Mouse (Mus musculus): Measurements from ENCODE around the gene Bap1. TPM values are rescaled to one million over a fixed set of nuclear protein-coding genes. Genes with fewer than 3 reads are reported as not detected.
A peak's percentile ranks its signal among the peaks of the same experiment; 100 is the strongest.

The Bap1 gene
- polyA plus RNA-seq, 1 experiment, result 42.0 TPM

DNA sequence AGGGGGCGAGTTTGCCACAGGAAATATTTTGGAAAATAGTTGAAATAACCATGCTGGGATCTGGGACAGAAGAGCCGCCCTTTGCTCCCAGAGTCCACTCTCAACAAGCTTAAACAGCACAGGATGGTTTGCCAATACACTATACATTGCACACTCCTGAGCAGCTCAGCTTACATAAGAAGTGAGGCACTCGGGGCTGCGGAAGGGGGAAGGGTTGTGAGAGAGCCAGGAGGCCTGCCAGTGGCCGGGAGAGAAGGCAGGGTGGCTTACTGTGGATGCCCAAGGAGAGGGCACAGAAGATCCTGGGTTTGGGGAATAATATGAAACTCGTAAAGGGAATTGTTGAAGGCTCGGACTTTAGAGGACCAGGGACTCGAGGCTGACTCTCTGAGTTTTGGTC is 37.4 kb upstream of the Bap1 start:
- Histone ChIP-seq H3K4me3 (ENCODE audit: insufficient read depth, poor library complexity, severe bottlenecking) (no peak overlapping the region), H3ac (ENCODE audit: control insufficient read depth, insufficient read length, low read depth) (no peak overlapping the region), H3K36me3 (ENCODE audit: control insufficient read depth, insufficient read depth) (peaks cover 6% of the 10 kb centered on the region), H3K27me3 (ENCODE audit: control insufficient read depth, insufficient read depth, insufficient read length) (no peaks in the 10 kb centered on the region), H3K79me2 (ENCODE audit: control insufficient read depth, insufficient read depth) (no peaks in the 10 kb centered on the region), H3K79me3 (ENCODE audit: low read depth) (no peaks in the 10 kb centered on the region)
- TF ChIP-seq USF1 (IDR thresholded peaks at IDR 0.05; ENCODE audit: low read depth), result no peak
- no peak for TF ChIP-seq FOSL1 (IDR thresholded peaks at IDR 0.05; ENCODE audit: insufficient read depth, low read length, poor library complexity, severe bottlenecking)
- no peak for TF ChIP-seq CEBPB (IDR thresholded peaks at IDR 0.05; ENCODE audit: low read depth)
- TF ChIP-seq MAX (IDR thresholded peaks at IDR 0.05), result no peak

DNA sequence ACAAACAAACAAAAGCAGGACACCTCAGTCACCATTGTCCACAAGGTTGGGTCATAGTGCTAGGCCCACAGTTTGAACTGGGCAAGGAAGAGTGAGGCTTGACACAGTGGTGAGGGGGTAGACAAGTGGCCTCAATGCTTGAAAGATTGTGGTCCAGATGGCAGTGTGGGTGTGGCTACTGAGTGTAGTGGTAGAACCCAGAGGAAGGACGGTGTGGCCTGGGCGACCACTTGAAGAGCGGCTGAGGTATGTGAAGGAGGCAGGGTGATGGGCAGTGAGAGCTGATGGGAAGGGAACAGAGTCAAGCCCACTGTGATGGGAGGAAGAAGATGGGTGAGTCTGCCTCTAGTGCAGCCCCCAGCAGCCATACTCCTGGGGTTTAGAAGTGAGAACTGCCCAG is 36.6 kb upstream of the Bap1 start:
- Histone ChIP-seq H3K79me2 (ENCODE audit: control insufficient read depth, insufficient read depth) (no peaks in the 10 kb centered on the region), H3K36me3 (ENCODE audit: control insufficient read depth, insufficient read depth) (peaks cover 6% of the 10 kb centered on the region), H3K79me3 (ENCODE audit: low read depth) (no peaks in the 10 kb centered on the region), H3K27me3 (ENCODE audit: control insufficient read depth, insufficient read depth, insufficient read length) (no peaks in the 10 kb centered on the region), H3K4me3 (ENCODE audit: insufficient read depth, poor library complexity, severe bottlenecking) (no peak overlapping the region), H3ac (ENCODE audit: control insufficient read depth, insufficient read length, low read depth) (no peak overlapping the region)
- TF ChIP-seq MYOD1 (IDR thresholded peaks at IDR 0.05; ENCODE audit: control insufficient read depth, insufficient read length, low read depth) (no peak), USF1 (IDR thresholded peaks at IDR 0.05; ENCODE audit: low read depth) (no peak), CEBPB (IDR thresholded peaks at IDR 0.05; ENCODE audit: low read depth) (no peak), MAX (IDR thresholded peaks at IDR 0.05) (no peak), MYOG (IDR thresholded peaks at IDR 0.05; ENCODE audit: control insufficient read depth, extremely low read depth, insufficient read length) (no peak), FOSL1 (IDR thresholded peaks at IDR 0.05; ENCODE audit: insufficient read depth, low read length, poor library complexity, severe bottlenecking) (no peak), CTCF (IDR thresholded peaks at IDR 0.05; ENCODE audit: control insufficient read depth, insufficient read depth, insufficient read length) (no peak)

DNA sequence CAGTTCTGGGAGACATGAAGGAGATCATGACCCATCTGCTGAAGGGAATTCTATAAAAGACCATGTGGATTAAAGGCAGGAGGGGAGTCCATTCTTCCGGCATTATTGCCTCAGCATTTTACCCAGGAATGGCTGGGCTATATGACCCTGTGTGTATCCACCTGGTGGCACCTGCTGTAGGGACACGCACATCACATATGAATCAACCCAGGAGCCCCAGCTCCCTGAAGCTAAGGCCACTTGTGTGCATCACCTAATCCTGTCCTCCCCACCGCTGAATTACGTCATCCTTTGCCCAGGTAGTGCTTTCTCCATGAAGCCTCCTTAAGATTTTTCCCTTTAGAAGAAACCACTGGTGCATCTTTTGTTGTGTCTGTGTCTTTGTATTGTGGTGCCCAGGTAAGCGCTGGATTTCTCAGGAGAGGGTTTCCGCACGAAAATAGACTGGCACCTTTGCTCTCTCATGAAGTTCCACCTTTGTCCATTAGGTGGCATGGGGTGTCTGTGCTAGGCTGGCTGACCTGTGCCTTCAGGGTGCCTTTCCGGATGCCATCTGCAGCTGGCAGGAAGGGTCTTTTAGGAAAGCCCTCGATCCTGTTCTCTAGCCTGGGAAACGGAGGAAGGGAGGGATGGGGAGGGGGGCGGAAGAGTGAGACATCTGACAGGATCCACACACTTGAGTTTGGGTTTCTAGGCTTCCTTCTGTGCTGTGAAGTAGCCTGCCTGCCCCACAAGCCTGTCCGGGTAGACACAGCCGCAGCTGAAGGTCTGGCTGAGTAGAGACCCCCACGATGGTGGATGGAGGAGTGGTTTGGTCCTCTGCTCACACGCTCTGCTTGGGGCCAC is 35.9 kb upstream of the Bap1 start:
- H3K79me2 ChIP-seq (ENCODE audit: control insufficient read depth, insufficient read depth), result no peaks in the 10 kb centered on the region
- H3K79me3 ChIP-seq (ENCODE audit: low read depth), result no peaks in the 10 kb centered on the region
- H3K27me3 ChIP-seq (ENCODE audit: control insufficient read depth, insufficient read depth, insufficient read length), result peaks cover under 1% of the 10 kb centered on the region
- peak overlapping the region; percentile 3 for H3ac ChIP-seq (ENCODE audit: control insufficient read depth, insufficient read length, low read depth)
- H3K4me3 ChIP-seq (ENCODE audit: insufficient read depth, poor library complexity, severe bottlenecking), result no peak overlapping the region
- TF ChIP-seq CTCF (IDR thresholded peaks at IDR 0.05; ENCODE audit: control insufficient read depth, insufficient read depth, insufficient read length) (peak; percentile 47), USF1 (IDR thresholded peaks at IDR 0.05; ENCODE audit: low read depth) (no peak)
- H3K36me3 ChIP-seq (ENCODE audit: control insufficient read depth, insufficient read depth), result peaks cover 3% of the 10 kb centered on the region

DNA sequence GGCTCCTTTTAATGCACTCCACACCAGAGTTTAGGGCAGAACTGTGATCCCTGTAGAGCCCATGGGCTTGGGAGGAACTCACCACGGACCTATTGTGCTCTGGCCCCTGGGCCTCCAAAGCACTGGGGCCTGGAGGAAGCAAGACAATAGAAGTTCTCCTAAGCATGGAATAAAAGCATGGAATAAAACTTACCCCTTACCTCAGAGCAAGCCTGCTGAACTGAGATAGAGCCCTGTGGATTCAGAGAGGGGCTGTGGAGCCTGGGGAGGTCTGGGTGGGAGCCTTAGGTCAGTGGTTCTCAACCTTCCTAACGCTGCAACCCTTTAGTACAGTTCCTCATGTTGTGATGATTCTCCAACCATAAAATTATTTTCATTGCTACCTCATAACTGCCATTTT is 34.4 kb upstream of the Bap1 start, which contains the start of gene Nisch:
Nisch (minus strand) TSS at position 101 of the 400 bp plus-strand sequence.
- Histone ChIP-seq H3ac (ENCODE audit: control insufficient read depth, insufficient read length, low read depth) (peak within 1 kb of the TSS; percentile 50), H3K36me3 (ENCODE audit: control insufficient read depth, insufficient read depth) (no peaks in the 10 kb centered on the region), H3K4me3 (ENCODE audit: insufficient read depth, poor library complexity, severe bottlenecking) (no peak within 1 kb of the TSS), H3K79me3 (ENCODE audit: low read depth) (no peaks in the 10 kb centered on the region), H3K79me2 (ENCODE audit: control insufficient read depth, insufficient read depth) (no peaks in the 10 kb centered on the region), H3K27me3 (ENCODE audit: control insufficient read depth, insufficient read depth, insufficient read length) (peaks cover 9% of the 10 kb centered on the region)
- TF ChIP-seq FOSL1 (IDR thresholded peaks at IDR 0.05; ENCODE audit: insufficient read depth, low read length, poor library complexity, severe bottlenecking) (no peak), MAX (IDR thresholded peaks at IDR 0.05) (no peak), USF1 (IDR thresholded peaks at IDR 0.05; ENCODE audit: low read depth) (no peak), MYOG (IDR thresholded peaks at IDR 0.05; ENCODE audit: control insufficient read depth, extremely low read depth, insufficient read length) (no peak), CEBPB (IDR thresholded peaks at IDR 0.05; ENCODE audit: low read depth) (no peak), CTCF (IDR thresholded peaks at IDR 0.05; ENCODE audit: control insufficient read depth, insufficient read depth, insufficient read length) (no peak), MYOD1 (IDR thresholded peaks at IDR 0.05; ENCODE audit: control insufficient read depth, insufficient read length, low read depth) (no peak)

DNA sequence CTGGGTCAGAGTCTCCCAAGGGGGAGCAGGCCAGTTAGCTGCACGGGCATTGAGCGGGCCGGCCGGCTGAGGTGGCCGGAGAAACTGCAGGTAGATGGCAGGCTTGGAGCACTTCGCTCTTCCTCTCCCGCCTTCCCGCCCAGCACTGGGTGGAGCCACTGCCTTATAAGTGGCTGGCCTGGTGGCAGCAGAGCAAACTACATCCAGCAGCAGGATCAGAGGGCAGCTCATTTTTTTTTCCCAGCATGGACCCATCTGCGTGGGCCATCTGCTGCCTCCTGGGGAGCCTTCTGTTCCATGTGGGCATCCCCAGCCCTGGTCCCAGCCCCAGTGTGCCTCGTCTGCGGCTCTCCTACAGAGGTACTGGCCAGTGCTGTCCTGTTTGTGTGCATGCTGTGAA is 33.6 kb upstream of the Bap1 start, which contains the start of gene Sema3g:
Sema3g (plus strand) TSS at position 195 of the 400 bp plus-strand sequence.
- peak within 1 kb of the TSS; percentile 50 for H3ac ChIP-seq (ENCODE audit: control insufficient read depth, insufficient read length, low read depth)
- H3K36me3 ChIP-seq (ENCODE audit: control insufficient read depth, insufficient read depth), result no peaks in the 10 kb centered on the region
- H3K79me3 ChIP-seq (ENCODE audit: low read depth), result no peaks in the 10 kb centered on the region
- no peaks in the 10 kb centered on the region for H3K79me2 ChIP-seq (ENCODE audit: control insufficient read depth, insufficient read depth)
- no peak within 1 kb of the TSS for H3K4me3 ChIP-seq (ENCODE audit: insufficient read depth, poor library complexity, severe bottlenecking)
- TF ChIP-seq USF1 (IDR thresholded peaks at IDR 0.05; ENCODE audit: low read depth) (no peak), MYOG (IDR thresholded peaks at IDR 0.05; ENCODE audit: control insufficient read depth, extremely low read depth, insufficient read length) (no peak), MYOD1 (IDR thresholded peaks at IDR 0.05; ENCODE audit: control insufficient read depth, insufficient read length, low read depth) (no peak), CEBPB (IDR thresholded peaks at IDR 0.05; ENCODE audit: low read depth) (no peak), FOSL1 (IDR thresholded peaks at IDR 0.05; ENCODE audit: insufficient read depth, low read length, poor library complexity, severe bottlenecking) (no peak), CTCF (IDR thresholded peaks at IDR 0.05; ENCODE audit: control insufficient read depth, insufficient read depth, insufficient read length) (peak; percentile 66), MAX (IDR thresholded peaks at IDR 0.05) (no peak)
- H3K27me3 ChIP-seq (ENCODE audit: control insufficient read depth, insufficient read depth, insufficient read length), result peaks cover 9% of the 10 kb centered on the region

DNA sequence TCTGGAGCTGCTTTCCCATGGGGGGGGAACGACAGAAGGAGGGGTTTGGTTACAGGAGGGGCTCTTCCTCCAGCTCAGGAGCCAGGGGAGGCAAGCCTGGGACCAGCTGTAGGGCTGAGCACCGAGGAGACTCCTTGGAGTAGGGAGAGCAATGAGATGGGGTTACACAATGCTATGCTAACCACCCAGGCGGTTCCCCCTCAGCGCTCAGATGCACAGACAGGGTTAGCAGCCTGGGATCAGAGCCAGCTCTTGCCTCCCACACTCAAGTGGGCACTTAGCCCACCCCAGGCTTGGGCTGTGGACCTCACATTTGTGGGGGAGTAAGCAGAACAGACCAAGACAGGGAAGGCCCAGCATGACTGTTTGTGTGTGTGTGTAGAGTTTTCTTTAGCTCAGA is 24.3 kb upstream of the Bap1 start:
- Histone ChIP-seq H3K79me2 (ENCODE audit: control insufficient read depth, insufficient read depth) (no peaks in the 10 kb centered on the region), H3K27me3 (ENCODE audit: control insufficient read depth, insufficient read depth, insufficient read length) (peaks cover 38% of the 10 kb centered on the region), H3K36me3 (ENCODE audit: control insufficient read depth, insufficient read depth) (no peaks in the 10 kb centered on the region), H3ac (ENCODE audit: control insufficient read depth, insufficient read length, low read depth) (no peak overlapping the region), H3K79me3 (ENCODE audit: low read depth) (no peaks in the 10 kb centered on the region), H3K4me3 (ENCODE audit: insufficient read depth, poor library complexity, severe bottlenecking) (no peak overlapping the region)
- no peak for TF ChIP-seq FOSL1 (IDR thresholded peaks at IDR 0.05; ENCODE audit: insufficient read depth, low read length, poor library complexity, severe bottlenecking)
- no peak for TF ChIP-seq CEBPB (IDR thresholded peaks at IDR 0.05; ENCODE audit: low read depth)
- no peak for TF ChIP-seq USF1 (IDR thresholded peaks at IDR 0.05; ENCODE audit: low read depth)
- TF ChIP-seq MYOD1 (IDR thresholded peaks at IDR 0.05; ENCODE audit: control insufficient read depth, insufficient read length, low read depth), result no peak
- TF ChIP-seq CTCF (IDR thresholded peaks at IDR 0.05; ENCODE audit: control insufficient read depth, insufficient read depth, insufficient read length), result no peak
- no peak for TF ChIP-seq MAX (IDR thresholded peaks at IDR 0.05)
- no peak for TF ChIP-seq MYOG (IDR thresholded peaks at IDR 0.05; ENCODE audit: control insufficient read depth, extremely low read depth, insufficient read length)
